Mouse (Mus musculus): ENCODE data around the gene Anapc7.

- no peak for TF ChIP-seq CTCF (conservative IDR thresholded peaks at IDR 0.05; ENCODE audit: low read length)
- TF ChIP-seq POU5F1 (IDR thresholded peaks at IDR 0.05; ENCODE audit: borderline replicate concordance, low read length) = no peak
Observed at GRCm38 (mm10) chr5:122377101-122377833, 44.2 kb upstream of the Anapc7 start.
